Mouse (Mus musculus): ENCODE measurements around the gene Xylt1. TPM values are rescaled to one million over a fixed set of nuclear protein-coding genes. Genes with fewer than 3 reads are reported as not detected.

The Xylt1 gene
- total and polyA plus RNA-seq, 3 experiments, result 9.0 to 13.3 TPM; not detected in 1

- TF ChIP-seq ETS1 (IDR thresholded peaks at IDR 0.05; ENCODE audit: low read depth, low read length), result no peak
- TF ChIP-seq RAD21 (IDR thresholded peaks at IDR 0.05; ENCODE audit: low read depth, low read length), result no peak
- no peak for TF ChIP-seq MAZ (IDR thresholded peaks at IDR 0.05; ENCODE audit: low read depth, low read length)
- TF ChIP-seq TCF12 (IDR thresholded peaks at IDR 0.05; ENCODE audit: low read depth, low read length), result no peak
- 0 out of 2 replicates have a peak, but pooled peaks have one; percentile 5 for TF ChIP-seq GATA1 (IDR thresholded peaks at IDR 0.05; ENCODE audit: low read depth, low read length)
- no peak for TF ChIP-seq BHLHE40 (IDR thresholded peaks at IDR 0.05; ENCODE audit: borderline replicate concordance, low read depth, low read length)
- no peaks in the 10 kb centered on the region for H3K27me3 ChIP-seq (ENCODE audit: control insufficient read depth in 1 of 2, insufficient read depth in 2 of 2, low read length in 2 of 2)
- H3K9me3 ChIP-seq (replicated peaks; ENCODE audit: insufficient read depth, low read length), result no peaks in the 10 kb centered on the region
- DNase-seq (ENCODE audit: low read depth, low spot score), result peak; percentile 20
- H3K4me3 ChIP-seq (ENCODE audit: control insufficient read depth in 1 of 2, insufficient read depth in 1 of 2, low read depth in 2 of 2, low read length in 2 of 2), result no peak overlapping the region
- peaks cover 22 to 39% of the 10 kb centered on the region in 2 experiments for H3K4me1 ChIP-seq (ENCODE audit: control insufficient read depth in 1 of 2, insufficient read depth in 2 of 2, low read length in 2 of 2)
- peaks cover 0 to 30% of the 10 kb centered on the region in 2 experiments for H3K36me3 ChIP-seq (ENCODE audit: control insufficient read depth in 1 of 2, insufficient read depth in 2 of 2, low read length in 2 of 2)
- H3K79me2 ChIP-seq (ENCODE audit: control insufficient read depth, insufficient read depth, low read length, poor library complexity), result peaks cover 10% of the 10 kb centered on the region; the same call in 1 of the 2 replicates
- peak overlapping the region; percentile 7; the same call in 1 of the 2 replicates for H3K27ac ChIP-seq (ENCODE audit: control insufficient read depth, low read depth, low read length)
- H3K9ac ChIP-seq (ENCODE audit: control insufficient read depth, low read depth, low read length, poor library complexity, severe bottlenecking), result no peak overlapping the region
Observed at GRCm38 (mm10) chr7:117412405-117412804, 31.6 kb downstream of the Xylt1 start.

GRCm38 (mm10) chr7:117414341-117415008 is 33.7 kb downstream of the Xylt1 start:
- no peaks in the 10 kb centered on the region for H3K9me3 ChIP-seq (replicated peaks; ENCODE audit: insufficient read depth, low read length)
- no peak overlapping the region for H3K27ac ChIP-seq (ENCODE audit: control insufficient read depth, low read depth, low read length)
- peaks cover 11 to 23% of the 10 kb centered on the region in 2 experiments for H3K4me1 ChIP-seq (ENCODE audit: control insufficient read depth in 1 of 2, insufficient read depth in 2 of 2, low read length in 2 of 2)
- no peak overlapping the region for H3K9ac ChIP-seq (ENCODE audit: control insufficient read depth, low read depth, low read length, poor library complexity, severe bottlenecking)
- no peak for DNase-seq (ENCODE audit: low read depth, low spot score)
- H3K27me3 ChIP-seq (ENCODE audit: control insufficient read depth in 1 of 2, insufficient read depth in 2 of 2, low read length in 2 of 2), result no peaks in the 10 kb centered on the region
- no peak overlapping the region for H3K4me3 ChIP-seq (ENCODE audit: control insufficient read depth in 1 of 2, insufficient read depth in 1 of 2, low read depth in 2 of 2, low read length in 2 of 2)
- peaks cover 0 to 14% of the 10 kb centered on the region in 2 experiments for H3K36me3 ChIP-seq (ENCODE audit: control insufficient read depth in 1 of 2, insufficient read depth in 2 of 2, low read length in 2 of 2)
- TF ChIP-seq POLR2A (IDR thresholded peaks at IDR 0.05; ENCODE audit: control insufficient read depth in 1 of 2, insufficient read depth in 1 of 2, low read depth in 1 of 2, low read length in 2 of 2, poor library complexity in 1 of 2) (no peak), ELF1 (IDR thresholded peaks at IDR 0.05; ENCODE audit: low read depth, low read length) (no peak), GATA1 (IDR thresholded peaks at IDR 0.05; ENCODE audit: low read depth, low read length) (no peak), USF1 (IDR thresholded peaks at IDR 0.05; ENCODE audit: low read depth, low read length) (no peak), JUND (IDR thresholded peaks at IDR 0.05; ENCODE audit: low read depth, low read length) (no peak), ZKSCAN1 (IDR thresholded peaks at IDR 0.05; ENCODE audit: low read depth, low read length) (no peak), POLR2AphosphoS2 (IDR thresholded peaks at IDR 0.05; ENCODE audit: low read length) (no peak), UBTF (IDR thresholded peaks at IDR 0.05; ENCODE audit: borderline replicate concordance, insufficient read depth, low read depth, low read length) (no peak), KAT2A (conservative IDR thresholded peaks at IDR 0.05; ENCODE audit: low read depth, low read length) (no peak), NELFE (IDR thresholded peaks at IDR 0.05; ENCODE audit: low read depth, low read length) (no peak)
- peaks cover 9% of the 10 kb centered on the region; the same call in 1 of the 2 replicates for H3K79me2 ChIP-seq (ENCODE audit: control insufficient read depth, insufficient read depth, low read length, poor library complexity)

Data from MEL (cell line).